Mouse (Mus musculus) G1E-ER4 (cell line): ENCODE results near the gene Lyg2. TPM values are rescaled to one million over a fixed set of nuclear protein-coding genes. Genes with fewer than 3 reads are reported as not detected.

ENCODE experiments used
- GATA1 ChIP-seq: IDR thresholded peaks from one replicate; pipeline ENCODE4 v1.8.0; 2012; ENCODE audit warnings: low read length, inconsistent platforms
- polyA plus RNA-seq: library from polyadenylated mRNA; stranded (reverse); fragments of >175 nt; gene quantifications from 2 replicates; pipeline ENCODE4 v1.2.3, GENCODE M21; 2012

Gene Lyg2
- polyA plus RNA-seq, 1 experiment: not detected

GRCm38 (mm10) chr1:37865401-37866215, 50.7 kb downstream of the Lyg2 start:
- no peak for TF ChIP-seq GATA1

DNA sequence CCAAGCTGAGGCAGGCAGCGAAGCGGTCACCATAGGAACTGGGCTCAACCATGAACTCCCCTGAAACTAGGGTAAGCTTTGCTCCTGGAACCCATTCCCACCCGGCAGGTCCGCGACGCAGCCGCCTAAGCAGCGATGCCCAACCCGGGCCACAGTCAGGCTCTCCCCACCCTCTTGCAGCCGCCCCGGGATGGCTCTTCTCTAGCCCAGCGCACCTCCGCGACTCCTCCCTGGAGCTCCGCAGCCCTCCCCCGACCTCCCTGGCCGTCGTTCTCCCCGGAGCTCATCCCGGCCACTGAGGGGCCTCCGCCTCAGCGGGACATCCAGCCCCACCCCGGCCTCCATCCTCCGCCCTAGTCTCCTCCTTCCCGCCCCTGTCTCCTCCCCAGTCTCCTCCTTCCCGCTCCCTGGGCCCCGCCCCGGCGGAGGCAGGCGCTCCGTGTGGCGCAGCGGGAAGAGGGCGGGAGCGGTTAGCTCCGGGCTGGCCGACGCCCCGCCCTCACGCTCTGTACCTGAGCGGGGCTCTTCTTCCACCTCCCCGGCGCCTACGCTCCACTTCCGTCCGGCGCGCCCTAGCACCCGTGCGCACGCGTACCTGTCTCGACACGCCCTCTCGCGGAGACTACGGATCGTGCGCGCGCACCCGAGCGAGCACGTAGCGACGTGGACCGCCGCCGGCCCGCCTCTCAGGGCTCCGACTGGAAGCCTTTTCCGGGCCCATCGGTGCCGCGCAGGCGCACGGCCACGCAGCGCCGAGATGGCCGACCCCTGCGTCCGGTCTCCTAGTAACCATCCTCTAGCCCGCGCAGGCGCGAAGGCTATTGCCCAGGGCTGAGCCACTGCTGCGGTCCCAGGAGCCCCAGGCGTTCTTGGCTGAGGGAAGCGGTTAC, 51.5 kb downstream of the Lyg2 start:
- TF ChIP-seq GATA1: no peak

Other genes starting within 250 kb of the Lyg2 start
- gene 2010300C02Rik, start 196.4 kb downstream of the Lyg2 start, polyA plus RNA-seq: 0.01 and 0.03 TPM in 2 replicates
- 0.14 and 0.24 TPM in 2 replicates for gene Tsga10, start 50.1 kb downstream of the Lyg2 start, polyA plus RNA-seq
- gene Lipt1, start 44.8 kb downstream of the Lyg2 start, polyA plus RNA-seq: 1.0 and 1.2 TPM in 2 replicates
- gene Mitd1, start 26.1 kb downstream of the Lyg2 start, polyA plus RNA-seq: 4.4 and 9.5 TPM in 2 replicates
- gene Mrpl30, start 26.0 kb downstream of the Lyg2 start, polyA plus RNA-seq: 49.9 and 63.3 TPM in 2 replicates
- not detected in 2 replicates for gene Lyg1, start 41.3 kb upstream of the Lyg2 start, polyA plus RNA-seq
- gene Txndc9, start 81.4 kb upstream of the Lyg2 start, polyA plus RNA-seq: 2.7 and 2.8 TPM in 2 replicates
- 81.2 and 95.2 TPM in 2 replicates for gene Eif5b, start 81.5 kb upstream of the Lyg2 start, polyA plus RNA-seq
- 21.2 and 24.8 TPM in 2 replicates for gene Rev1, start 213.3 kb upstream of the Lyg2 start, polyA plus RNA-seq